Mouse (Mus musculus) embryonic stem cell, embryonic (primary cell): Measurements from ENCODE around the gene Akap7.

ENCODE experiments used
- CTCF ChIA-PET, 4 experiments: fragments of 300-600 bp in 2 of 4; fragments of 350-600 bp in 2 of 4; sonication (Branson Sonifier 250); formaldehyde crosslinking; loops; one replicate each; lab custom pipeline; 2022; ENCODE audit warnings: inconsistent platforms in 2 of 4; lab: Charles Lee
- POLR2A ChIA-PET, 4 experiments: fragments of 300-600 bp in 2 of 4; fragments of 350-600 bp in 2 of 4; sonication (Branson Sonifier 250); formaldehyde crosslinking; loops; one replicate each; lab custom pipeline; 2022; ENCODE audit warnings: antibody characterized with exemption in 4 of 4, inconsistent platforms in 1 of 4; lab: Charles Lee

The Akap7 gene

DNA sequence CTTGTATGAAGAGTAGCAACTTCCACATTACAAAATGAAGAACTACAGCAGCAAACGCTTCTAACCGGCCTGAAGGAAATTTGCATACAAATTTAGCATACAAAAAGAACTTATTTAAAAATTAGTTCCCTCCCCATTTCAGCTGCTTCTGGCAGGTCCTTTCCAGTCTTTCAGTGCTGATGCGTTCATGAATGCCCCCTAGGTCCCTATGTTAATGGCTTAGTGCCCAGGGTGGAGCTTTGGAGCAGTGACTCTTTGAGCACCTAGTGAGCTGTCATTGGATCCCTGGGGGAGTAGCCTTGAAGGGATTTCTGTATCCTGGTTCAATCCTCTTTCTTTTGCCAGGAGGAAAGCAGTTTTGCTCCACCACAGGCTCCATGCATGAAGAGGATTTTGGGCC, 28.3 kb downstream of the Akap7 start:
- ChIA-PET CTCF (interaction anchor here in 2 of 4 experiments (0.5 to 1.4 kb wide), 2 partner anchors 9 to 240 kb away, joined by 3 to 4 read pairs; no protein-coding TSS in a partner anchor), POLR2A (interaction anchor here in 2 of 4 experiments (0.6 to 2.1 kb wide), 7 partner anchors 11 to 148 kb away, joined by 3 to 9 read pairs (median 3); no protein-coding TSS in a partner anchor)

GRCm38 (mm10) chr10:25275492-25275891, 32.2 kb downstream of the Akap7 start:
- ChIA-PET CTCF (interaction anchor here in 2 of 4 experiments (0.7 to 1.3 kb wide), 2 partner anchors 9 to 12 kb away, joined by 4 to 7 read pairs; no protein-coding TSS in a partner anchor), POLR2A (interaction anchor here in 3 of 4 experiments (0.6 to 1.6 kb wide), 6 partner anchors 16 to 1427 kb away, joined by 3 to 4 read pairs (median 3); no protein-coding TSS in a partner anchor)

DNA sequence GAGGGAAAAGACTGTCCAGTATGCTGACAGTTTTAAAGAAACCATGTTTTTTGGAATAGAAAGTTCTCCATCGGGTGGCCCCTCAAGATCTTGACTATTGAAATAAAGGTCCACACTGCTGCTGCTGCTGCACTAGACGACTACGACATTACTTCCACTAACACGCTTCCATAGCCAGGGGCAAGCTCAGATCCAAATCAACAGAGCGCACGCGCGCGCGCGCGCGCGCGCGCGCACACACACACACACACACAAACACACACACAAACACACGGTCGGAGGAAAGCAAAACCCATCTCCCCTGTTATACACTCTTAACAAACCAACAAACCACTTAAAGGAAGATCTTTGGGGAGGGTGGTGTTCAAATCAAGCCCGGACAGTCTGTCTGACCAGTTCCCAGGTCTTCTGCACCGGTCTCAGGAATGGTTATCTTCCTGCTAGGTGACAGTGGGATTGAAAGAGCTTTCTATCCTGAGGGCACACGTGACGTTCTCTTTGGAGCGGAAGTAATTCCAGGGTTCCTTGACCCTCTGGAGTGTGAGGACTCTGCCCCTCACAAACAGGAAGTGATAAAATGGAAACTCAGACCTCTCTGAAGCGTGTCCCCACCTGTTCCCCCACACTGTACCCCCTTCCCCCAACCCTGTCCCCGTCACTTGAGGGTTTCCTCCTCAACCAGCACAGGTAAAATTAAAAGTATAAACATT, 32.9 kb downstream of the Akap7 start:
- ChIA-PET POLR2A (interaction anchor here (0.6 to 1.6 kb wide), 16 partner anchors 10 to 1427 kb away, joined by 3 to 5 read pairs (median 3); no protein-coding TSS in a partner anchor), CTCF (interaction anchor here in 2 of 4 experiments (0.7 to 1.3 kb wide), 2 partner anchors 10 to 12 kb away, joined by 4 to 7 read pairs; no protein-coding TSS in a partner anchor)

GRCm38 (mm10) chr10:25273731-25274130, 33.9 kb downstream of the Akap7 start:
- ChIA-PET CTCF (no interaction called here), POLR2A (interaction anchor here in 2 of 4 experiments (1.0 to 1.6 kb wide), 6 partner anchors 15 to 204 kb away, joined by 3 to 4 read pairs (median 4); partner anchors contain the start of gene Epb41l2 (in 1 of the 2))

DNA sequence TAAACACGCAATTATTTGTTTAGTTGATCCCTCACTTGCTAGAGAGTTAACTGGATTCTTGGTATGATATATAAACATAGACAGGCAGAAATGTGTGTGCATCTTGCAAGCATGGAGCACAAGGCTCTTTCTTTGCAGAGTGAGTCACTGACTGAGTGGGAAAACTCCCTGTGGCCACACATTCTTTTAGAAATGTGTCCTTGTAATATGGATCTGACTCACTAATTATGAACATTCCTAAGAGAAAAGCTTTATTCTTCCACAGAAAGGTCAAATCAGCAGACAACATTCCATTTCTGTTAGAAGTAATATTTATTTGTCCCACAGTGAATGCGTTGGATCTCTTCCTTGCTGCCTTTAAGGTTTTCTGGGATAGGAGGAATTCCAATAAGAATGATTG, 35.9 kb downstream of the Akap7 start:
- CTCF ChIA-PET = no interaction called here
- POLR2A ChIA-PET = no interaction called here

GRCm38 (mm10) chr10:25271207-25271606, 36.5 kb downstream of the Akap7 start:
- CTCF ChIA-PET = no interaction called here

DNA sequence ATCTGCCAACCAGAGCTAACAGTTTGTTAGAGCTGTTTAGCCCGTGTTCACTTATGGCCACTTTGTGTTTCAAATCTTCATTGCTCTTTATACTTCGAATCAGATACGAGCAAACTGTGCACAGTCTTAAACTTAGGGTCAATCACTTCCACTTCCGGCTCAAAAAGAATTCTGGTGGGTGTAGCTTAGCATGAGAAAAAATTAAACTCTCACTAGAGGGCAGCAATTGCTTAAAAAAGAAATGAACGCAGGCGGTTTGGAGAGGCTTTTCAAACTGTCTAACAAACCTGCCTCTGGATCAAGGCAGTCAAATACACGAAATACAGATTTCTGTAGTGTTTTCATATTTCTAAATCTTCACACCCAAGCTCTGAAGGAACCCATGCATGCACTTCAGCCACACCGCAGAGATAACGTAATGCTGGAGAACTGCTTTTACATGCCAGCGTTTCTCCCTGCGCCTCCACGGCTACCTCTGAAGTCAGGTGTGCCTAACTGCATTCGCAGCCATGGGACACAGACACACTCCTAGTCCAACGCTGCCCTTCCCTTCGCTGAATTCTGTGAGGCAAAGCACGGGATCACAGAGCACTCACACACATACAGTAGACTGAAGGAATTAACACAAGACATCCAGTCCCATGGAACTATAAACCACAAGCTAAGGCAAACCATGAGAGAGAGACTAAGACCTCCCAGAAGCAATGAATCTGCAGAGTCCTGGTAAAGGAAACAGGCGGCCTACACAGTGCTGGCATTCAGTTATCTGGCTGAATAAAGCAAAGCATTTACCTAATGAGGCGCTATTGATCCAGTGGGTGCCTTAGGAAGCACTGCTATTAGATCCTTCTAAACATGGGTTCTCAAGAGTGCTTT, 39.0 kb downstream of the Akap7 start:
- POLR2A ChIA-PET = interaction anchor here (0.6 to 2.0 kb wide), 6 partner anchors 8 to 148 kb away, joined by 3 to 5 read pairs (median 4); no protein-coding TSS in a partner anchor
- CTCF ChIA-PET = interaction anchor here in 3 of 4 experiments (0.6 to 1.8 kb wide), 10 partner anchors 9 to 353 kb away, joined by 3 to 4 read pairs (median 3); no protein-coding TSS in a partner anchor

More at GRCm38 (mm10) chr10:25271207-25271606, 36.5 kb downstream of the Akap7 start:
- POLR2A ChIA-PET = no interaction called here

- ChIA-PET POLR2A (interaction anchor here in 1 of 4 experiments (1.2 kb wide), 1 partner anchor 8 kb away, joined by 3 read pairs; no protein-coding TSS in a partner anchor), CTCF (no interaction called here)
These were observed 46.5 kb downstream of the Akap7 start for GRCm38 (mm10) chr10:25261176-25261575.

DNA sequence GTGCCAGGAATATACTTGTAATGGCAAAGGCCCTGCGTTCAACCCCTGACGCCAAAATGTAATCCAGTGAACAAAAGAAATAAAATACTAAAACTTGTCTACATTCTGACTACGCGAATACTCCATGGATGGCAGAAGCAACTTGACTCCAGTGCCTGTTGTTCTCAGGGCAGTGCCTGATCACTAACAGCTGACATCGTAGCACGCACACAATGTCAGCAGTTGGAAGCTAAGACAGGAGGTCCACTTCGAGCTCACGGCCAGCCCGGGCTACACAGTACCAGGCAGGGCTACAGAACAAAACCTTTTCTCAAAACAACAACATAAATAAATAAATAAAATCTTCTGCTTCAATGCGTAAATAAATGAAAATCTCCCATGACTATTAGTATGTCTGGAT, 46.9 kb downstream of the Akap7 start:
- CTCF ChIA-PET = no interaction called here

GRCm38 (mm10) chr10:25258171-25258570, 49.5 kb downstream of the Akap7 start:
- ChIA-PET CTCF (interaction anchor here in 3 of 4 experiments (1.0 to 1.6 kb wide), 5 partner anchors 11 to 399 kb away, joined by 3 to 9 read pairs (median 4); no protein-coding TSS in a partner anchor), POLR2A (interaction anchor here in 2 of 4 experiments (0.6 to 1.6 kb wide), 5 partner anchors 11 to 268 kb away, joined by 3 read pairs; no protein-coding TSS in a partner anchor)

More for the DNA sequence above, 46.9 kb downstream of the Akap7 start:
- POLR2A ChIA-PET = interaction anchor here in 1 of 4 experiments (1.2 kb wide), 1 partner anchor 8 kb away, joined by 3 read pairs; no protein-coding TSS in a partner anchor

GRCm38 (mm10) chr10:25257466-25257865, 50.2 kb downstream of the Akap7 start:
- POLR2A ChIA-PET = no interaction called here
- CTCF ChIA-PET = interaction anchor here in 1 of 4 experiments (1.3 kb wide), 1 partner anchor 18 kb away, joined by 9 read pairs; no protein-coding TSS in a partner anchor

DNA sequence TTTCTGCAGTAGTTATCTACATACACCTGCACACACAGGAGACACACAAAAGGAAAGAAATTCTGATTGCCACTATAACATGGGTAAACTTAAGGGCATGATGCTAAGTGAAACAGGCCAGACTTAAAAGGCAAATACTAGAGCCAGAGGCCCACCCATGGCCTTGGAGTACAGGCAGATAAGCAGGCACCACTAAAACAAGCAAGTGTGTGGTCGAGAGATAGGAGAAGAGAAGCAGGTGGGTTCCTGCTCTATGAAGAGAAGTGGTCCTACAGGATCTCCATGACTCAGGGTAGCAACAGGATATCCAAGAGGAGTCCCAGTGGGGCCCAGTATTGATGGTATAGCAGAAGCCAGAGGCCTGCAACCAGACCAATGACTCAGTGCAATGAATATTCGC, 54.2 kb downstream of the Akap7 start:
- ChIA-PET POLR2A (no interaction called here), CTCF (no interaction called here)

GRCm38 (mm10) chr10:25253006-25253405, 54.7 kb downstream of the Akap7 start:
- CTCF ChIA-PET = no interaction called here
- POLR2A ChIA-PET = no interaction called here

DNA sequence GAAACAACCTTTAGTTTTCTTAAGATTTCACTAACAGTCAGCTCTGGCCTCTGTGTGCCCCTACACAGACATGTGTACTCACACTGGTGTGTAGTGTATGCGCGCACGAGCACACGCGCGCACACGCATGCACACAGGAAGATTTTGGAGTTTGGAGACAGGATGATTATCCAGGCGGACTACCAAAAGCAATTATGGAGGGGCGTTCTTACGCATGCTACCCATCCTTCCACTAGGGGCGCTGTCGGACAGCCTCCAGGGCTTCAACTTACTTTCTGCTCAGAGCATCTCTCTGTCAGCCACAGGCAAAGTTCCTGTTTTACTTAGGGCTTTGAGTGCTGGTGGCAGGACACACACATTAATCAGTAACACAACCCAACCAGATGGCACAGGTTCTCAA, 57.6 kb downstream of the Akap7 start:
- CTCF ChIA-PET = no interaction called here

DNA sequence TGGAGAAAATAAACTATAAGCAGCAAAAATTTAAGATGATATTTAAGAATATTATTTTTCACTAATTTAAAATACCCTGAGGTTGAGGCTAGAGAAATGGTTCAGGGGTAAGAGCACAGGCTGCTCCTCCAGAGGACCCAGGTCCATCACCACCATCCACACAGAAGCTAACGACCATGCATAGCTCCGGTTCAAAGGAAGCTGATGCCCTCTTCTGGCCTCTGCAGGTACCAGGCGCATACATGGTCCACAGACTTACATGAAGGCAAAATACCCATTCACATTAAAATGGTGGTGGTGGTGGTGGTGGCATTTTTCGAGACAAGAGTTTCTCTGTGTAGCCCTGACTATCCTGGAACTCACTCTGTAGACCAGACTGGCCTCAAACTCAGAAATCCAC, 61.5 kb downstream of the Akap7 start:
- CTCF ChIA-PET = interaction anchor here in 3 of 4 experiments (0.6 to 1.5 kb wide), 8 partner anchors 19 to 721 kb away, joined by 3 to 6 read pairs (median 3); partner anchors contain the start of gene Med23 (in 1 of the 3)
- POLR2A ChIA-PET = interaction anchor here in 1 of 4 experiments (0.6 to 0.9 kb wide), 2 partner anchors 12 to 286 kb away, joined by 3 read pairs; no protein-coding TSS in a partner anchor

More for the DNA sequence above, 57.6 kb downstream of the Akap7 start:
- POLR2A ChIA-PET = interaction anchor here in 1 of 4 experiments (1.3 kb wide), 1 partner anchor 11 kb away, joined by 3 read pairs; no protein-coding TSS in a partner anchor

DNA sequence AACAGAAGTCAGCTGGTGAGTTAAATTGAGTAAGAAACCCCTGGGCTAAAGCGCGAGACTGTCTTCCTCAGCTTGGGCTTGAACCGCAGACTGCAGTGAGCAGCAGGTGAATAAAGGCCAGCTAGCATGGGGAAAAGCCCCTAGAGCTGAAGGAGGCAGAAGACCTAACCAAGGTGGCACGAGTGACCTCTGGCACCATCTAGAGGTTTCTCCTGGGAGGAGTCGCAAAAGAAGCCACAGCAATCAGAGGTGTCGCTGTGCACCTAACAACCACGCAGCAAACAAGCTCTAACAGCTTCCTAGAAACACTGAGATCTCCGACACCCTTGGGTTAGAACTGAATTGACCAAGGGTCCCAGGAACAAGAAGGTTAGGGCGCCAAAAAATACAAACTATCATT, 68.5 kb downstream of the Akap7 start:
- ChIA-PET POLR2A (interaction anchor here in 2 of 4 experiments (0.9 to 1.2 kb wide), 4 partner anchors 11 to 369 kb away, joined by 3 to 5 read pairs (median 4); partner anchors contain the start of gene Med23 (in 1 of the 2)), CTCF (interaction anchor here (0.5 to 1.9 kb wide), 44 partner anchors 10 to 843 kb away, joined by 3 to 12 read pairs (median 3); partner anchors contain the start of gene Med23 (in 2 of the 4))

DNA sequence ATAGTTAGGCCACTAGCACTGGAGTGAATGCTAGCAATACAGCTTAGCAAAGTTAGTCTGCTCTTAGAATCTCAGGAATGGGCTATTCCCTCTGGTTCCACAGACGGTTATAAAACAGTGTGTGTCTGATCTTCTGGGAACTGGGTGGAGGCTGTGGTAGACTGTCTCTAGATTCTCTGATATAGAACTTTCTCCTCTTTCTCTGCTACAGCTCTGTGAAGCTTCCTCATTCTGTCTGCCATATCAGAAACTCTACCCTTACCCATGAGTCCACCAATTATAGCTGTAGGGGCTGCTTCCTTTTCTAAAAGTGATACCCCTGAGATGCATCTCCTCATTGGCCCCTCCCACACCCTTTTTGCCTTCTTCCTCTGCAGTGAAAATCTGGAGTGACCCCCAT, 73.6 kb downstream of the Akap7 start:
- CTCF ChIA-PET = interaction anchor here in 1 of 4 experiments (0.6 kb wide), 1 partner anchor 606 kb away, joined by 4 read pairs; no protein-coding TSS in a partner anchor
- POLR2A ChIA-PET = no interaction called here

GRCm38 (mm10) chr10:25232700-25233099, 75.0 kb downstream of the Akap7 start:
- ChIA-PET POLR2A (interaction anchor here in 2 of 4 experiments (0.7 kb wide), 2 partner anchors 73 to 423 kb away, joined by 4 read pairs; no protein-coding TSS in a partner anchor), CTCF (interaction anchor here in 1 of 4 experiments (0.6 to 1.3 kb wide), 2 partner anchors 13 to 16 kb away, joined by 3 read pairs; no protein-coding TSS in a partner anchor)
